Mouse (Mus musculus) MEL (cell line): ENCODE results near the gene Blm. TPM values are rescaled to one million over a fixed set of nuclear protein-coding genes. Genes with fewer than 3 reads are reported as not detected.

Experiments
- DNase-seq: peaks from one replicate; pipeline ENCODE4 v3.0.0; 2011; ENCODE audit warnings: low read depth, low spot score
- H3K27ac ChIP-seq: 2 replicates; pipeline ENCODE4 v1.5.1; 2012; ENCODE audit warnings: low read depth, mild to moderate bottlenecking, control low read depth, low read length, moderate library complexity; ENCODE audit not compliant: control insufficient read depth
- H3K27me3 ChIP-seq, 2 experiments: fragments of 150-350 bp in 1 of 2; sonication (generic) in 1 of 2; 2 replicates each; pipeline ENCODE4 v1.6.1; 2012; ENCODE audit warnings: low read length in 2 of 2, mild to moderate bottlenecking in 2 of 2, improper control_type of control experiment in 1 of 2, moderate library complexity in 1 of 2; ENCODE audit not compliant: insufficient read depth in 2 of 2, control insufficient read depth in 1 of 2
- H3K36me3 ChIP-seq, 2 experiments: 2 replicates each; pipeline ENCODE4 v1.6.1; 2012 to 2014; ENCODE audit warnings: low read length in 2 of 2, improper control_type of control experiment in 1 of 2, inconsistent platforms in 1 of 2, mild to moderate bottlenecking in 1 of 2; ENCODE audit not compliant: insufficient read depth in 2 of 2, control insufficient read depth in 1 of 2
- H3K4me1 ChIP-seq, 2 experiments: fragments of 150-350 bp in 1 of 2; sonication (generic) in 1 of 2; 2 replicates each; pipeline ENCODE4 v1.6.1; 2012; ENCODE audit warnings: low read length in 2 of 2, improper control_type of control experiment in 1 of 2, mild to moderate bottlenecking in 1 of 2; ENCODE audit not compliant: insufficient read depth in 2 of 2, control insufficient read depth in 1 of 2
- H3K4me3 ChIP-seq, 2 experiments: fragments of 150-350 bp in 1 of 2; sonication (generic) in 1 of 2; 2 replicates each; pipeline ENCODE4 v1.5.1; 2012; ENCODE audit warnings: low read depth in 2 of 2, low read length in 2 of 2, mild to moderate bottlenecking in 2 of 2, moderate library complexity in 2 of 2, control low read depth in 1 of 2, improper control_type of control experiment in 1 of 2; ENCODE audit not compliant: control insufficient read depth in 1 of 2, insufficient read depth in 1 of 2
- H3K79me2 ChIP-seq: 2 replicates; pipeline ENCODE4 v1.6.1; 2012; ENCODE audit warnings: mild to moderate bottlenecking, low read length, moderate library complexity; ENCODE audit not compliant: control insufficient read depth, poor library complexity, insufficient read depth
- H3K9ac ChIP-seq: 2 replicates; pipeline ENCODE4 v1.6.1; 2012; ENCODE audit warnings: low read depth, mild to moderate bottlenecking, control low read depth, low read length, moderate library complexity; ENCODE audit not compliant: control insufficient read depth, poor library complexity, severe bottlenecking
- H3K9me3 ChIP-seq: fragments of 150-350 bp; sonication (generic); replicated peaks from 2 replicates; pipeline ENCODE4 v1.6.1; 2012; ENCODE audit warnings: mild to moderate bottlenecking, low read length, improper control_type of control experiment, moderate library complexity; ENCODE audit not compliant: insufficient read depth
- CHD2 ChIP-seq: IDR thresholded peaks from 2 replicates; pipeline ENCODE4 v1.6.1; 2011; ENCODE audit warnings: low read length, improper control_type of control experiment
- E2F4 ChIP-seq: IDR thresholded peaks from 2 replicates; pipeline ENCODE4 v1.6.1; 2011; ENCODE audit warnings: low read depth, low read length, improper control_type of control experiment, borderline replicate concordance
- EP300 ChIP-seq, 2 experiments: IDR thresholded peaks; 2 replicates each; pipeline ENCODE4 v1.6.1; 2011; ENCODE audit warnings: improper control_type of control experiment in 2 of 2, low read length in 2 of 2, low read depth in 1 of 2, mild to moderate bottlenecking in 1 of 2
- ETS1 ChIP-seq: IDR thresholded peaks from 2 replicates; pipeline ENCODE4 v1.6.1; 2012; ENCODE audit warnings: low read depth, mild to moderate bottlenecking, inconsistent platforms, low read length, improper control_type of control experiment, moderate library complexity
- GABPA ChIP-seq: IDR thresholded peaks from 2 replicates; pipeline ENCODE4 v1.6.1; 2012; ENCODE audit warnings: low read depth, mild to moderate bottlenecking, inconsistent platforms, low read length, improper control_type of control experiment, moderate library complexity
- JUND ChIP-seq: IDR thresholded peaks from 2 replicates; pipeline ENCODE4 v1.6.1; 2011; ENCODE audit warnings: low read depth, mild to moderate bottlenecking, improper control_type of control experiment, low read length
- MAFK ChIP-seq: IDR thresholded peaks from 2 replicates; pipeline ENCODE4 v1.6.1; 2011; ENCODE audit warnings: low read depth, mild to moderate bottlenecking, low read length, improper control_type of control experiment, borderline replicate concordance
- MAZ ChIP-seq: IDR thresholded peaks from 2 replicates; pipeline ENCODE4 v1.6.1; 2012; ENCODE audit warnings: low read depth, mild to moderate bottlenecking, inconsistent platforms, low read length, improper control_type of control experiment
- MEF2A ChIP-seq: IDR thresholded peaks from 2 replicates; pipeline ENCODE4 v1.6.1; 2014; ENCODE audit warnings: low read depth, mild to moderate bottlenecking, inconsistent platforms, low read length, improper control_type of control experiment; ENCODE audit not compliant: poor library complexity, insufficient replicate concordance, severe bottlenecking; ENCODE audit errors: extremely low read depth
- POLR2AphosphoS2 ChIP-seq: IDR thresholded peaks from 2 replicates; pipeline ENCODE4 v1.6.1; 2011; ENCODE audit warnings: low read length, improper control_type of control experiment
- POLR2AphosphoS5 ChIP-seq: IDR thresholded peaks from 2 replicates; pipeline ENCODE4 v1.6.1; 2012; ENCODE audit warnings: low read depth, borderline replicate concordance, mild to moderate bottlenecking, inconsistent platforms, low read length, moderate library complexity, mixed read lengths
- RAD21 ChIP-seq: IDR thresholded peaks from 2 replicates; pipeline ENCODE4 v1.6.1; 2011; ENCODE audit warnings: mild to moderate bottlenecking, low read depth, low read length, improper control_type of control experiment
- RCOR1 ChIP-seq: IDR thresholded peaks from 2 replicates; pipeline ENCODE4 v1.6.1; 2012; ENCODE audit warnings: low read depth, mild to moderate bottlenecking, inconsistent platforms, low read length, improper control_type of control experiment
- TAL1 ChIP-seq: IDR thresholded peaks from 2 replicates; pipeline ENCODE4 v1.6.1; 2012; ENCODE audit warnings: mild to moderate bottlenecking, inconsistent platforms, low read length, moderate library complexity, mixed read lengths
- TCF12 ChIP-seq: IDR thresholded peaks from 2 replicates; pipeline ENCODE4 v1.6.1; 2014; ENCODE audit warnings: low read depth, mild to moderate bottlenecking, inconsistent platforms, low read length, improper control_type of control experiment, moderate library complexity
- USF1 ChIP-seq: IDR thresholded peaks from 2 replicates; pipeline ENCODE4 v1.6.1; 2014; ENCODE audit warnings: low read depth, mild to moderate bottlenecking, inconsistent platforms, low read length, improper control_type of control experiment, moderate library complexity
- USF2 ChIP-seq, 2 experiments: IDR thresholded peaks; 2 replicates each; pipeline ENCODE4 v1.6.1; 2011 to 2012; ENCODE audit warnings: improper control_type of control experiment in 2 of 2, low read length in 2 of 2, borderline replicate concordance in 1 of 2, inconsistent platforms in 1 of 2, low read depth in 1 of 2, mild to moderate bottlenecking in 1 of 2; ENCODE audit not compliant: insufficient read depth in 1 of 2
- ZC3H11A ChIP-seq: IDR thresholded peaks from 2 replicates; pipeline ENCODE4 v1.6.1; 2012; ENCODE audit warnings: low read depth, mild to moderate bottlenecking, inconsistent platforms, low read length, improper control_type of control experiment
- ZMIZ1 ChIP-seq: IDR thresholded peaks from 2 replicates; pipeline ENCODE4 v1.6.1; 2012; ENCODE audit warnings: low read depth, mild to moderate bottlenecking, inconsistent platforms, low read length, improper control_type of control experiment, moderate library complexity
- polyA plus RNA-seq, 2 experiments: library from polyadenylated mRNA; stranded (reverse) in 1 of 2; unstranded in 1 of 2; fragments of >175 nt in 1 of 2; fragments of >200 nt in 1 of 2; gene quantifications; 2 replicates each; pipeline versions ENCODE4 v1.2.1 to v1.2.4; 2012; ENCODE audit warnings: low replicate concordance in 2 of 2, low read depth in 1 of 2; ENCODE audit not compliant: insufficient read length in 2 of 2, insufficient read depth in 1 of 2, missing spikeins in 1 of 2
- total RNA-seq: library from RNA; depleted of rRNA; stranded (reverse); fragments of 300-350 nt; gene quantifications from 2 replicates; pipeline ENCODE4 v1.2.3, GENCODE M21; 2012

Blm gene
- total and polyA plus RNA-seq, 3 experiments: 28.5 to 83.8 (median 52.0) TPM

DNA sequence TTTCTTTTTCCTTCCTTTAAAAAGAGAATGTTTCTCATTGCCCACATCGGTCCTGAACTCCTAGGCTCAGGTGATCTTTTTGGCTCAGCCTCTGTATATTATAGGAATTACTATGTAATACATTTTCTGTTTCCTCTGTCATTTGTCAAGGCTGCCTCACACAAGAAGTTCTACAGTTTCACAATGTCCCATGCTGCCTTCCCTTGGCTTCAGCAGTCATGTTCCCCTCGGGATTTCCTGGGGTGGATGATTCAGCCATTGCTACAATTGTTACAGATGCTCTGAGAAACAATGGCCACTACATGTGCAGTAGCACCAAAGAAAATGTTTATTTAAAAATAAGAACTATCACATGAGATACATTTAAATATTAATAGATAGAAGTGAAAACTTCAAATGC is 80.1 kb downstream of the Blm start:
- no peaks in the 10 kb centered on the region for H3K79me2 ChIP-seq
- no peaks in the 10 kb centered on the region for H3K27me3 ChIP-seq
- H3K9ac ChIP-seq: no peak overlapping the region
- peak overlapping the region; percentile 7; the same call in 1 of the 2 replicates for H3K27ac ChIP-seq
- H3K4me1 ChIP-seq: peaks cover 21 to 37% of the 10 kb centered on the region in 2 experiments
- no peak for TF ChIP-seq ZMIZ1
- TF ChIP-seq MAZ: no peak
- no peak for TF ChIP-seq CHD2
- no peak for TF ChIP-seq GABPA
- TF ChIP-seq JUND: no peak
- no peak for TF ChIP-seq E2F4
- no peak for TF ChIP-seq ETS1
- no peak for TF ChIP-seq ZC3H11A
- no peak for TF ChIP-seq POLR2AphosphoS2
- TF ChIP-seq POLR2AphosphoS5: no peak
- TF ChIP-seq USF1: no peak
- TF ChIP-seq MAFK: no peak
- no peak for TF ChIP-seq RAD21
- no peak for TF ChIP-seq TAL1
- no peak for TF ChIP-seq RCOR1
- DNase-seq: no peak
- H3K4me3 ChIP-seq: no peak overlapping the region
- peaks cover 3 to 41% of the 10 kb centered on the region in 2 experiments for H3K36me3 ChIP-seq
- no peaks in the 10 kb centered on the region for H3K9me3 ChIP-seq

DNA sequence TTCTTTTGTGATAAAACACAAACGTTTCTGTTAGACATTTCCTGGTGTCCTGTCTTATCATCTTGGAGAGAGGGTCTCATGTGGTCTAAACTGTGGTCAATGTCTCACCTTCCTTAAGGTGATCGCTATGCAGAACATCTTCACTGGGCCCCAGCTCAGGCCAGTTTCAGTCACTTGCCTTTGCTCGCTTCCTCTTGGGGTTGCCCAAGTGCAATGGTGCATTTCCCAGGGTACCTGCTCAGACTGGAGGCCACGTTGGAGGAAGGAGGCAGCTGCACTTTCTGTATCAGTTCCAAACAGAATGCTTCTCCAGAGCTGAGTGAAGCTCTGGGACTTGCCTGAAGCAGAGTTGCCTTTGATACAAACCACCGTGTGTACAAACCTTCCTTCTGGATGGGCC is 80.9 kb downstream of the Blm start:
- Histone ChIP-seq H3K4me1 (peaks cover 21 to 41% of the 10 kb centered on the region in 2 experiments), H3K27me3 (no peaks in the 10 kb centered on the region), H3K27ac (no peak overlapping the region)

More for the DNA sequence above, 80.9 kb downstream of the Blm start:
- H3K9ac ChIP-seq: no peak overlapping the region
- peaks cover 3 to 45% of the 10 kb centered on the region in 2 experiments; a peak in 3 of 4 replicates for H3K36me3 ChIP-seq
- no peaks in the 10 kb centered on the region for H3K9me3 ChIP-seq
- H3K79me2 ChIP-seq: no peaks in the 10 kb centered on the region
- DNase-seq: no peak
- TF ChIP-seq POLR2AphosphoS2 (no peak), EP300 (IDR thresholded peaks at IDR 0.05; ENCODE audit: low read depth in 1 of 2, low read length in 2 of 2) (no peak), USF2 (IDR thresholded peaks at IDR 0.05; ENCODE audit: borderline replicate concordance in 1 of 2, insufficient read depth in 1 of 2, low read depth in 1 of 2, low read length in 2 of 2) (no peak), GABPA (no peak), TCF12 (no peak), MEF2A (no peak)
- H3K4me3 ChIP-seq: no peak overlapping the region
